Mouse (Mus musculus): ENCODE measurements around the gene Ppp1r10.

The Ppp1r10 gene

GRCm38 (mm10) chr17:35917463-35918251 is 1.4 kb downstream of the Ppp1r10 start:
- TF ChIP-seq GATA4 (IDR thresholded peaks at IDR 0.05; ENCODE audit: insufficient replicate concordance, low read length): no peak

GRCm38 (mm10) chr17:35918276-35919059 is 2.2 kb downstream of the Ppp1r10 start:
- no peak for TF ChIP-seq GATA4 (IDR thresholded peaks at IDR 0.05; ENCODE audit: insufficient replicate concordance, low read length)

GRCm38 (mm10) chr17:35919060-35919715 is 3.0 kb downstream of the Ppp1r10 start:
- no peak; the same call in 1 of the 2 replicates for TF ChIP-seq GATA4 (IDR thresholded peaks at IDR 0.05; ENCODE audit: insufficient replicate concordance, low read length)

GRCm38 (mm10) chr17:35919864-35920301 is 3.6 kb downstream of the Ppp1r10 start:
- TF ChIP-seq GATA4 (IDR thresholded peaks at IDR 0.05; ENCODE audit: insufficient replicate concordance, low read length): no peak

- no peak for TF ChIP-seq GATA4 (IDR thresholded peaks at IDR 0.05; ENCODE audit: insufficient replicate concordance, low read length)
Observed at GRCm38 (mm10) chr17:35920384-35920783, 4.2 kb downstream of the Ppp1r10 start.

- TF ChIP-seq GATA4 (IDR thresholded peaks at IDR 0.05; ENCODE audit: insufficient replicate concordance, low read length): no peak
Observed at GRCm38 (mm10) chr17:35920862-35921562, 4.8 kb downstream of the Ppp1r10 start.

- no peak for TF ChIP-seq GATA4 (IDR thresholded peaks at IDR 0.05; ENCODE audit: insufficient replicate concordance, low read length)
Observed at GRCm38 (mm10) chr17:35921710-35922109, 5.5 kb downstream of the Ppp1r10 start.

- no peak for TF ChIP-seq GATA4 (IDR thresholded peaks at IDR 0.05; ENCODE audit: insufficient replicate concordance, low read length)
Observed at GRCm38 (mm10) chr17:35922566-35922965, 6.3 kb downstream of the Ppp1r10 start.

GRCm38 (mm10) chr17:35923281-35923680 is 7.0 kb downstream of the Ppp1r10 start:
- no peak for TF ChIP-seq GATA4 (IDR thresholded peaks at IDR 0.05; ENCODE audit: insufficient replicate concordance, low read length)

GRCm38 (mm10) chr17:35927471-35927870 is 11.2 kb downstream of the Ppp1r10 start:
- no peak for TF ChIP-seq GATA4 (IDR thresholded peaks at IDR 0.05; ENCODE audit: insufficient replicate concordance, low read length)

GRCm38 (mm10) chr17:35929534-35929933 is 13.3 kb downstream of the Ppp1r10 start:
- no peak for TF ChIP-seq GATA4 (IDR thresholded peaks at IDR 0.05; ENCODE audit: insufficient replicate concordance, low read length)

- no peak for TF ChIP-seq GATA4 (IDR thresholded peaks at IDR 0.05; ENCODE audit: insufficient replicate concordance, low read length)
Observed at GRCm38 (mm10) chr17:35930627-35931026, 14.4 kb downstream of the Ppp1r10 start.

GRCm38 (mm10) chr17:35932608-35933007 is 16.4 kb downstream of the Ppp1r10 start:
- TF ChIP-seq GATA4 (IDR thresholded peaks at IDR 0.05; ENCODE audit: insufficient replicate concordance, low read length): no peak

GRCm38 (mm10) chr17:35937700-35938348 is 21.6 kb downstream of the Ppp1r10 start:
- TF ChIP-seq GATA4 (IDR thresholded peaks at IDR 0.05; ENCODE audit: insufficient replicate concordance, low read length): no peak
